Mouse (Mus musculus): ENCODE results near the gene 2210016L21Rik.
"Not testable (repeated sequence)": the region's sequence is repeated elsewhere in the genome, so short reads cannot be mapped to it uniquely, and the experiment has no call there.

2210016L21Rik gene

DNA sequence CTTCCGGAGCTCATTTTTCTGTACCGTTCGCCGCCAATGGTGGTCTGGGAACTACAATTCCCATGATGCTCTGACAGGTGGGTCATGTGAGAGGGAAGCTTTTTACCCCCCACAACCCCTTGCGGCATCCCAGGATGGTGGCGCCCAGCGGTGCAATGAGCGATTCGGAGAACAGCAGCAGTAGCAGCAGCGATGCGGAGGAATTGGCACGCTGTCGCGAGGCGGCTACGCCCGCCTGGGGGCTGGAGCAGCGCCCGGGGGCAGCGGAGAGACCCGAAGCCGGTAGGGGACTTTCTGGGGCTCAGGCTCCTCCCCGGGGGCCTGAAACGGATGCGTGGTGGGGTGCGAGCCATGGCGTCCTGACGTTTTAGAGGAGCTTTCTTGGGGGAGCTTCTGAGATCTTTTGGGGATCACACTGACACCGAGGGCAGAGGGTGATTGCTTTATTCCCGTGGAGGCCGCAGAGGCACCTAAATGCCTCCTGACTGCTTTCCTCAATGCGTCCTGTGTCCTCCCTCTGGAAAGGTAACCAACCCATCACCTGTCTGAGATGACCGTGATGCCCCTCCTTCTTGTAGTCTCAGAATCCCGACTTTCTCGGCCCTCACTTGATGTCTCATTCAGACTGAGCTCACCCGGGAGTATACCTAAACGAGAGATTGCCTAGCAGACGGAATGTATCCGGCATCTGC is at the start of gene 2210016L21Rik:
2210016L21Rik (plus strand) TSS at position 85 of the 692 bp plus-strand sequence.
- DNase-seq = peak; percentile 83 to 90

DNA sequence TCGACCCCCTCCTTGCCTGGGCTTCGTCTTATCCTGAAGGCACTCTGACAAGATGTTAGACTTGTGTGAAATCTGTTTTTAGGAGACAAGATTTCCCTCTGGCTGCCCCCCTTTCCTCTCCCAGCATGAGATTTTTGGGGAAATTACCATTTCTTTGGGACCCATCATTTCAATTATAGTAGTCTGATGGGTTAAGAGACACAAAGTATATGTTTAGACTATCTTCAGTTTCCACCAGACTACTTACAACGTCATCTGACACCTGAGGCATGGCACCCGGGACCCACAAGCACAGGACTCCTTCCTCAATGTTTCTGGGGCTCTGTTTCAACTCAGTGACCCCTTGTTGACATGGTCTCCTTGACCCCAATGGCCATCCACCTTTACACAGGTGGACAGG is 46.4 kb upstream of the 2210016L21Rik start:
- no peak for DNase-seq

DNA sequence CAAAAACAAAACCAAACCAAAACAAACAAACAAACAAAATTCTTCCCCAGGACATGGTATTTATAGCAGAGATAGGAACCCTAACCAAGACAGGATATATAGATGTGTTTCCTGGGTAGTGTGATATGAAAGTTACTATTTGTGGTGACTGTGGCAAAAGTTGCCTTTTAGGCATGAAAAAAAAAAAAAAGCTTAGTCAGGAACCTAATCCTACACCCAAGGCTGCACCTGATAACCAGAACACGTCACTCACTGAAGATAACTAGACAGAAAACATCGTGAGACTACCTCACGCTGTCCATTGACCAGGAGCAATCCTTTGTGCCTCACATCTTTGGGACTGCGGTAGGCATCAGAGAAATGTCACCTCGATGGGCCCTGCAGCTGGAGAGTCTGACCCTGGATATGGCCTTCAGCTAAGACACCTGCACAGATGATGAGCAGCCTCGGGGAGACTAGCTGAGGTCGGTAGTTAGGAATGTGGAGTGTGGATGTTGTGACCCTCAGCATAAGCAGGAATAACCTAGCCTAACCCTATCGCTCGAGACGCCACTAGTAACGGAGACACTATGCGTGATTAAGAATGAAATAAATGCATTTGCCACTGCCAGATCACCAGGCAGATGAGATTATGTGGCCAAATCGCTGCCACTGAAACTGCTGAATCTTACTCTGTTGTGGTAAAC is 45.1 kb upstream of the 2210016L21Rik start, which contains the start of gene Oasl2:
Oasl2 (plus strand) TSS at position 249 of the 686 bp plus-strand sequence.
- no peak for DNase-seq

DNA sequence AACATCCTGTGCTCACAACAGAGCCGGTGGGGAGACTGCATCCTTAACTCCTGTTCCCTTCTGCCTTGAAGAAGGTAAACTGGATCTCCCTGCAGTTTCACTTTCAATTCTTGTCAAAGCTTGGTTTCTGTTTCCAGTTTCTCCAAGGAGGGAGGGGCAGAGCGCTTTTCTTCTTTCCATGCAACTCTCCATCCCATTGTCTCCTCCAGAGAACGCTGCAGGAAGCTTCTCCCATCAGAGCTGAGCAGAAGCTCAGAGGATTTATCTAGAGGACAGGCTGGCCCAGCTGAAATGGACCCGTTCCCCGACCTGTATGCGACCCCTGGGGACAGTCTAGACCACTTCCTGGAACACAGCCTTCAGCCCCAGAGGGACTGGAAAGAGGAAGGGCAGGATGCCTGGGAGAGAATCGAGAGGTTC is 44.6 kb upstream of the 2210016L21Rik start:
- peak in 1 of 2 experiments; percentile 9 for DNase-seq

DNA sequence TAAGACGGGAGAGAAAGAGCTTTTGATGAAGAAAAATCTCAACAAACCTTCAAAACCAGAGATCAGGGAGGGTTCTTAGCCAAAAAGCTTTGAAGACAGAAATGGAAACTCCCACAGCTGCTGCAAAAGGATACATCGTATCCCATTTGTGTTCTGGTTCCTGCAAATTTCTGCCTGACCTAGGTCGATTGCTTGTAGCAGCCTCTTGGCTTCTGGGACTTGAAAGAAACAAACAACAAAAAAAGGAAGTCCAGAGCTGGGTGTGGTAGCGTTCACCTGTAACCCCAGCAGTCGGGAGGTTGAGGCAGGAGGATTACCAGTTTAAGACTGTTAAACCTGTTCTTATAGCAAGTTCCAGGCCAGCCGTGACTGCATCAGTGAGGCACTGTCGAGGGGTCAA is 43.1 kb upstream of the 2210016L21Rik start:
- DNase-seq = no peak

DNA sequence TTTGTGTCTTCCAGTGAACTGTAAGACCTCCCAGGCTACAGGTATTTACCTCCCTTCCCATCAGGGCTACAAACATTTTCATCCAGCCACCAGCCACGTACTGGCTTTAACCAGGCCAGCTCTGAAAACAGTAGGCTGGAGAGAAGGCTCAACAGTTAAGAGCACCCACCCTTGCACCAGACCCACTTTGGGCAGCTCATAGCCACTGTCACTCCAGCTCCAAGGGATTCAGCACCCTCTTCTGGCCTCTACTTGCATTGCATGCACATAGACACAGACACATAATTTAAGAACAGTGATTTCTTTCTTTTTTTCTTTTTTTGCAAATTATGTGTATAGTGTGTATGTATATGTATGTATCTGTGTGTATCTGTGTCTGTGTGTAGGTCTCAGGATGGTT is 39.5 kb upstream of the 2210016L21Rik start:
- peak; percentile 33 to 38 for DNase-seq

DNA sequence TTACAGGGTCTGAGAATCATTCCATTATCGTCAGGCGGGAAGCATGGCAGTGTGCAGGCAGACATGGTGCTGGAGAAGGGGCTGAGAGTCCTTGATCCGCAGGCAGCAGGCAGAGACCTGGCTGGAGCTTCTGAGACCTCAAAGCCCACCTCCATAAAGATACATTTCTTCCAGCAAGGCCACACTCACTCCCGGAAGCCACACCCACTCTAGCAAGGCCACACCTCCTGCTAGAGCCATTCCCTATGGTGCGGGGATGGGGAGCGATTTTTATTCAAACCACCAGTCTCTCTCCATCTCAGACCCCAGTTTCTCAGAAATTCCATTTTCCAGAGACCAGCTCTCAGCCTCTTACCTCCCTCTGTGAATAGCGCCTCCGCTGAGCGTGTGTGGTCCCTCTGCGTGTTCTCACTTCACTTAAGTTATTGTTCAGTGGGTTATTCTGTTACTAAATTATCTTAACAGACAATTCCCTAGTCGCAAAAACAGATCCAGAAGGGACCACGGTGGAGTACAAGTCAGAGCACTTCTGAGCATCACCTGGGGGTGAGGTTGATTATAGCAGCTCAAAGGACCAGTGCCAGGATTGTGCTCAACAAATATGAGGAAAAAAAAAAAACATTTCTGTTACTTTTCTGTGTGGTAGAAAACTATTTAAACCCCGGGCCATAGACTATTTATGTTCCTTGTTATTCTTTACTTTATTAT is 33.2 kb upstream of the 2210016L21Rik start:
- DNase-seq = no peak

DNA sequence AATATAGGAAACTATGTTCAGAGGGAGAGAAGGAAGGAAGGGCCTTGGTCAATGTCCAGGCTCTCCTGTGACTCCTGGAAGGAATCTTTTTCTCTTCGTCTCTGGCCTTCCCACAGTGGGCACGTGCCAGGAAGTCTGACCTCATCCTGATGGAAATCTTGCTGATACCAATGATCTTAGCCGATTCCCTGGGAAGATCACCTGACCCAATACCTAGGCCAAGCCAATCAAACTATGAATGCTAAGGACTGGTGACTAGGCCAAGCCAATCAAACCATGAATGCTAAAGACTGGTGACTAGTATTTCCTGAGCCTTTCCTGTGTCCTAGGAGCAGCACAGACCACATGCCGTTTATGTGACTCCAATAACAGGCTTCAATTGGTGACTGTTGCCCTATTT is 28.3 kb upstream of the 2210016L21Rik start:
- DNase-seq = no peak

DNA sequence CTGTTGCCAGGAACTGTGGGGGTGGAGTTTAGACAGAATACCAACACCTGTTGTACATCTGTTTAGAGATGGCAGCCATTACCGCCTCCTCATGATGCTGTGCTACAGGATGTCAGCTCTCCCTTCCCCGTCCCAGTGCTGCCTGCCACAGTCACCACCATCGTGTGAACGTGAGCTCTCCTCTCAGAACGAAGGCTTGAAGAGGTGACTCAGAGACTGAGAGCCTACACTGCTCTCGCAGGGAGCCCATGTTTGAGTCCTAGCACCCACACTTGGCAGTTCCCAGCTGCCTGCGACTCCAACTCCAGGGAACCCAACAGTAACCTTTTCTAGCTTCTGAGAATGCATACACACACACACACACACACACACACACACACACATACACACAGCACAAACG is 27.1 kb upstream of the 2210016L21Rik start:
- DNase-seq = no peak

DNA sequence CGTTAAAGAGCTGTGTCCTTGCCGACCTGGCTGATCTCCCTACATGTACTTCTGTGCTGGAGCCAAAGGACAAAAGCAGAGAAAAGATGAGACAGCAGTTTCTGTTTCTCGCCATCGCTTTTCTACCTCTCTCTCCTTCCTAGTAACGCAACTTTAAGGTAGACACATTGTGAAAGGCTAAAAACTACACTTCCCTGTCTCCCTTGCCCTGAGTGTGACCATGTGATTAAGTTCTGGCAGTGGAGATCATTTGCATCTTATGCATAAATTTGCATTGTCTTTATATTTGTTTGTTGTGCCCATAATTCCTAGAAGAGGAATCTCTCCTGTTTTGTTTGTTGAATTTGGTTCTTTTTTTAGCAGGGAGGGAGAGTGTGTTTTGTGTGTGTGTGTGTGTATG is 26.1 kb upstream of the 2210016L21Rik start:
- DNase-seq = no peak

DNA sequence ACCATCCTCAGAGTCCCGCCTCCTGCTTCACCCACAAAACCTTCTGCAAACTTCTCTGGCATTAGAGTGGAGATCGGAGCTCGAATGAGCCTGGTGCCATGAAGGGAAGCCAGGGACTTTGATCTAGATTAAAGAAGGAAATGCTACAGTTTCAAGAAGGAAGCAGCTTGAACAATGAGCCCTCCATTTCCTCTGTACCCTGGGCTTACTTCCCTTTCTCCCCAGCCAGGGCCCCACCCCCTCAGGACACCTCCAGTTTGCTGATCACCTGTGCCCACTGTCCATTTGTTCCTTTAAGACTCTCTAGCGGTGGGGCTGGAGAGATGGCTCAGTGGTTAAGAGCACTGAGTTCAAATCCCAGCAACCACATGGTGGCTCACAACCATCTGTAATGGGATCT is 25.2 kb upstream of the 2210016L21Rik start:
- no peak for DNase-seq

DNA sequence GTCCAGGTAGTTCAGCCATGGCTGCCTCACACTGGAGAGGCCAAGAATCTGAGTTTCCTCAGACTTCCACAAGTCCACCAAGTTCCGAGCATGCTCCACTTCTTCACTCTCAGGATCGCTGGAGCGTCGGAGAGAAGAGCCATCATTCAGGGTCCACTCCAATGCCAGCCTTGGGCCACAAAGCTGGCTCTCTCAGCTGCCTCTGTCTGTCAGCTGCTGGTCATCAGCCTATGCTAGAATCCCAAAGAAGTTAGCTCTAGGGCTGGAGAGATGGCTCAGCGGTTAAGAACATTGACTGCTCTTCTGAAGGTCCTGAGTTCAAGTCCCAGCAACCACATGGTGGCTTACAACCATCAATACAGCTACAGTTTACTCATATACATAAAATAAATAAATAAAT is 24.6 kb upstream of the 2210016L21Rik start:
- DNase-seq = not testable (repeated sequence)

DNA sequence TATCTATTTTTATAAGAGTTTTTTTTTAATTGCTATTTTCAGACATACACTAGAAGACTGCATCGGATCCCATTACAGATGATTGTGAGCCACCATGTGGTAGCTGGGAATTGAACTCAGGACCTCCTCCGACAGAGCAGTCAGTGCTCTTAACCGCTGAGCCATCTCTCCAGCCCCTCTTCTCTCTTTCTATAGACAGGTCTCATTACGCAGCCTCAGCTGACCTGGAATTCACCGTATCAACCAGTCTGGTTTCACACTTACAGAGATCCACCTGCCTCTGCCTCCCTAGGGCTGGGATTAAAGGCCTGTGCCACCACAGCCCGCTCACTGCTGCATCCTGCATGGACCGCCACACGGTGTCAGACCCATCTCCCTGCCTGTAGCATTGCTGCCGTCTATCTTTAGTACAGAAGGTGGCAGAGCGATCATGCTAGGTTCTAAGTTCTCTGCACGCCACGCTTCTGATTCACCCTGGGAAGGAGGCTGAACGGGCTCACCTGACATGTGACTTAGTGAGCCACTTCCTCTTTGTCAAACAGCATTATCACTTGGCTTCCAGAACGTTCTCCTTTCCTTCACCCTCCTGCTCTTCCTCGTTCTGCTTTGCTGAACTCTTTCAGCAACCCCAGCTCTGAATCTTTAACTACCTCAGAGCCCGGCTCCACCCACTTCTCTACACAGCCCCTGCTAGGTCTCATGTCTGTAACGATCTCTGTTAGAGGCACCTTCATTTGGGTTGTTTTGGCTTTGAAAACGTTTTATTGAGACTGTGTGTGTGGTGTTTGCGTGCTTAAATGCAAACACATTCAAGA is 20.2 kb upstream of the 2210016L21Rik start:
- DNase-seq = peak; percentile 69 to 81

DNA sequence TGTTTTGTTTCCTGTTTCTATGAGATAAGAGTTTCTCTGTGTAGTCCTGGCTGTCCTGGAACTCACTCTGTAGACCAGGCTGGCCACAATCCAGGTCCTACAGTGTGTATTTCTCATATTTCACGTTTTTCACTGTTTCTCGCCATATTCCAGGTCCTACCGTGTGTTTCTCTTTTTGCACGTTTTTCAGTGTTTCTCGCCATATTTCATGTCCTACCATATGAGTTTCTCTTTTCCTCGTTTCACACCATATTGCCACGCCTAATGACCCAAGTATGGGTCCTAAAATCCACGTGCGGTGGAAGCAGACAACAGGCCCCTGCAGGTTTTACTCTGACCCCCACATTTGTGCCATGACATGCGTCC is 19.6 kb upstream of the 2210016L21Rik start:
- DNase-seq = no peak

DNA sequence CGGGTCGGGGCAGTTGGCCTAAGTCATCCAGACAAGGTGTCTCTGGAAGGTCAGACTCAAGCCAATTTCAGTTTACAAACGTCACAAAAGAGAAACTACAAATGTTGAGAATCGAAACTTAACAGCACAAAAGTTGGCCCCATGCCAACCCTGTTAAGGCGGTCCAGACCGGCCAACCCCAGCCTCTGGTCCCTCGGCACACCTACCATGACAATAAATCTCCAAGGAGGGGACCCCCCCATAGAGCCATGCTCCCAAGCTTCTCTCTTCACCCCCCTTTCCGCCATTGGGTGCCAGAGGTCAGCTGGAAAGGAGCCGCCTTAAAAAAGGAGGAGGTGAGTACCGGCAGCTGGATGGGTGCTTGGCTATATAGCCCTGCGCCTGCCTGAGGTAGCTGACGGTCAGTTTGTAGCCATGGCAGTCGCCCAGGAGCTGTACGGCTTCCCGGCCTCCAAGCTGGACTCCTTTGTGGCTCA is 18.9 kb upstream of the 2210016L21Rik start, which contains the start of gene Oasl1:
Oasl1 (plus strand) TSS at position 243 of the 476 bp plus-strand sequence.
- peak; percentile 31 to 40 for DNase-seq

DNA sequence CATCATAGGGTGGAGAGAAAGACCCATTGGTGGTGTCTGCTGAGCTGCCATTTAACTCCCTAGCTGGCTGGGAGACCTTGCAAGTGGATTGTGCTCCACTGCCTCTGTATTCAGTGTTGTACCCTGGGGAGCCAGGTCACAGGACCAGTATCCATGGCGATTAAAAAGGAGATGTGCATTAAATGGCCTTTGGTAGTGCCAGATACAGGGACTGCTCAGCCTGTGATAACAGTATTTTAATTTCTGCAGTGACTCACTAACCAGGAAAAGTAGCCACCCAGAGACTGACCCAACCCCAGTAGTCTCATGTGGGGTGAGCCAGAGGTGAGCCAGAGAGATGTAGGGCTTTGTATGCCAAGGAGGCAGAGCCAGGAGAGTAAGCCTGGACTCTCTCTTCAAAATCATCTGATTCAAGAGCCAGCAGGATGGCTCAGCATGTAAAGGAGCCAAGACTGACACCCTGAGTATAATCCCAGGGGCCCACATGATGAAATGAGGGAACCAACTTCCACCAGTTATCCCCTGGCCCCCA is 15.7 kb upstream of the 2210016L21Rik start:
- no peak for DNase-seq

DNA sequence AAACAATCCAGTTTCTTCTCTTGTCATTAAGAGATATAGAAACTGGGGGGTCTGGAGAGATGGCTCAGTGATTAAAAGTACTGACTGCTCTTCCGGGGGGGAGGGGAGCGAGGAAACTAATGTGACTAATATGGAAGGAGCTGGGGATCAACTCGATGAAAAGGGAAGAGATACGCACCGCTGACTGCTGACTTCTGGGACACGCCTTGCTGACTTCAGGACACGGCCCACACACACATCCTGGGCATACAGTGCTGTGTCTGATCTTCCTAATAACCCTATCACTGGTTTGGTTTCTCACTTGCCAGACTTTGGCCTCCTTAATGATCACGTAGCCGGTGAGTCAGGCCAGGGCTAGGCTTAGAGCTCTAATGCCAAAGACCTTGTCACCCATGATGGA is 15.2 kb upstream of the 2210016L21Rik start:
- no peak for DNase-seq

DNA sequence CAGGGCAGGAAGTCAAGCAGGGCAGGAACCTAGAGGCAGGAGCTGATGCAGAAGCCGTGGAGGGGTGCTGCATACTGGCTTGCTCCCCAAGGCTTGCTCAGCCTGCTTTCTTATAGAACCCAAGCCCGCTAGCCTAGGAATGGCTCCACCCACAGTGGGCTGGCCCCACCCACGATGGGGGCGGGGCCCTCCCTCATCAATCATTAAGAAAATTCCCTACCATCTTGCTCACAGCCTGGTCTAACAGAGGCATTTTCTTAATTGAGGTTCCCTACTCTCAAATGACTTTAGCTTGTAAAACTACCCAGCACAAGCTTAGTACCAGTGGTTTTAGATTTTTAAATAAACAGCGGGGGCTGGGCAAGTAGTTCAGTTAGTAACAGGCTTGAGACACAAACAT is 10.3 kb upstream of the 2210016L21Rik start:
- DNase-seq = no peak

DNA sequence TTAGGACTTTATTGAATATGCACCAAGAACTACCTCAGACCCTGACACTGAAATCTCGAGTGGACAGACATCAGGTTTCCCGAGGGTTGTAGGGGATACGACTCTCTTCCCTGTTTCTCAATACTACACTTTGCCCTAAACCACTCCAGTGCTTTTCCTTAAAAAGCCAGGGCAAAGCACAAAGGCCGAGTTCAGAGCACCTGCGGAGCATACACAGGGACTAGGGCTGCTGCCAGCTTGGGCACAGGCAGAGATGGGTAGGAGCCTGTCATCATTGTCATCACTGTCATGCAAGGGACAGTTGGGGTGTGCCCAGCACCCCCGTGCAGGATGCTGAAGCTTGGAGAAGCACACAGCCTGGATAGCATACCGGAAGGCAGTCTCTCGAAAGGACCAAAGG is 8.8 kb upstream of the 2210016L21Rik start:
- DNase-seq = no peak

DNA sequence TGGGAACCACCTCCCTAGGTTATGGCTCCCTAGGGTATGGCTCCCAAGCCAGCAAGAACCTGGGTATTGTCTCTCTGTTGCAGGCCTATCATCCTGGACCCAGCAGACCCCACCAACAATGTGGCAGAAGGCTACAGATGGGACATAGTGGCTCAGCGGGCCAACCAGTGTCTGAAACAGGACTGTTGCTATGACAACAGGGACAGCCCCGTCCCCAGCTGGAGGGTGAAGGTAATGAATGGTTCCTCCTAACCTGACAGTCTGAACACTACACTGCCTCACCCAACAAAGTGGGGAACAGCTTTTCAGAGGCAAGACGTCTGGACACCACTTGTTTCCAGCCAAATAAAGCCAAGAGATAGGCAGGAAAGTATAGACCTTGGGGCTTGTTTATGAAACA is 6.1 kb upstream of the 2210016L21Rik start:
- no peak for DNase-seq

DNA sequence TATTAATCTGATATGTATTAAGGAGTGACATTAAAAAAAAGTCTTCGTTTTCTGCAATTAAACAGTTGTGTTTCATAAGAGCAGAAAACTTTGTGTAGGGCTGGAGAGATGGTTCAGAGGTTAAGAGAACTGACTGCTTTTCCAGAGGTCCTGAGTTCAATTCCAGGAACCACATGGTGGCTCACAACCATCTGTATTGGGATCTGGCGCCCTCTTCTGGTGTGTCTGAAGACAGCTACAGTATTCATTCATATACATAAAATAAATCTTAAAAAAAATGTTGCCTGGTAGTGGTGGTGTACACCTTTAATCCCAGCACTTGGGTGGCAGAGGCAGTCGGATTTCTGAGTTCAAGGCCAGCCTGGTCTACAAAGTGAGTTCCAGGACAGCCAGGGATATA is 820 bp upstream of the 2210016L21Rik start:
- DNase-seq = not testable (repeated sequence)

DNA sequence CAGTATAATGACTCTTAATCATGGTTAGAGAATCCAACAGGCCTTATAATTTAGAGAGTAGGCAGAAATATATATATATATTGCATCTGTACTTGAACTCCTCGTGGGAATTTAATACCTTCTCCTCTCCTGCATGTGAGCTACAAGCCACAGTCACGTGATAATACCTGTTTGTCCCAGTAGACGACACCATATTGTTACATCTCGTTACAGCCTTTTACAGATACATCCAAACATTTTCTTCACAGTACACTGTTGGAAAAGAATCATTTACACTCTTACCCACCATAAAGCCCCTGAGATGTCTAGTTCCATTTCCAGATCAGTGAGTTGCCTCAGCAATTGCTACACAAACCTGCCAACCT is 790 bp downstream of the 2210016L21Rik start:
- DNase-seq = no peak

All from thymus, postnatal 36 days (tissue).